Mouse (Mus musculus) effector memory CD4-positive, alpha-beta T cell, adult 7 months (primary cell): ENCODE data around the gene Lbh. TPM values are rescaled to one million over a fixed set of nuclear protein-coding genes. Genes with fewer than 3 reads are reported as not detected.

Source experiments
- polyA plus RNA-seq: library from polyadenylated mRNA; unstranded; fragments of 100-300 nt; shearing (Covaris generic); gene quantifications from one replicate; pipeline ENCODE4 v1.2.1, GENCODE M21; 2017

The Lbh gene
- polyA plus RNA-seq = 16.1 TPM

GRCm38 (mm10) chr17:72918053-72918452 lies at the start of gene Lbh:
Gene Lbh, plus strand, starts transcription at chr17:72918305.

Other genes with a start within 250 kb of the Lbh start
- gene Ypel5, start 81.9 kb upstream of the Lbh start, polyA plus RNA-seq = 103 TPM
- gene Lclat1, start 189.7 kb downstream of the Lbh start, polyA plus RNA-seq = 6.5 TPM